Mouse (Mus musculus) heart, adult 2 months (tissue): Measurements from ENCODE around the gene Ptpro. TPM values are rescaled to one million over a fixed set of nuclear protein-coding genes. Genes with fewer than 3 reads are reported as not detected.
A peak's percentile ranks its signal among the peaks of the same experiment; 100 is the strongest.
"Not testable (repeated sequence)": the region's sequence is repeated elsewhere in the genome, so short reads cannot be mapped to it uniquely, and the experiment has no call there.

Source experiments
- DNase-seq, 2 experiments: peaks; one replicate each; pipeline ENCODE4 v3.0.0; 2021
- H3K27ac ChIP-seq: fragments of 200-600 bp; 2 replicates; pipeline ENCODE4 v1.8.1; 2022
- H3K27me3 ChIP-seq: fragments of 200-500 bp; 2 replicates; pipeline ENCODE4 v1.6.1; 2012; ENCODE audit warnings: mild to moderate bottlenecking, low read length, inconsistent platforms, mixed read lengths; ENCODE audit not compliant: control insufficient read depth, insufficient read depth
- H3K36me3 ChIP-seq: fragments of 200-500 bp; 2 replicates; pipeline ENCODE4 v1.6.1; 2012; ENCODE audit warnings: low read length, inconsistent platforms; ENCODE audit not compliant: control insufficient read depth, insufficient read depth
- H3K4me1 ChIP-seq: fragments of 200-500 bp; 2 replicates; pipeline ENCODE4 v1.6.1; 2011; ENCODE audit warnings: low read length; ENCODE audit not compliant: control insufficient read depth, insufficient read depth
- H3K4me3 ChIP-seq: fragments of 200-600 bp; 2 replicates; pipeline ENCODE4 v1.8.1; 2022
- H3K79me2 ChIP-seq: fragments of 200-500 bp; replicated peaks from 2 replicates; pipeline ENCODE4 v1.6.1; 2012; ENCODE audit warnings: mild to moderate bottlenecking, inconsistent platforms, low read length, moderate library complexity, mixed read lengths; ENCODE audit not compliant: control insufficient read depth, insufficient read depth
- H3K9ac ChIP-seq: fragments of 200-500 bp; 2 replicates; pipeline ENCODE4 v1.6.1; 2012; ENCODE audit warnings: low read depth, mild to moderate bottlenecking, control low read depth, inconsistent platforms, low read length, mixed read lengths
- CTCF ChIP-seq: fragments of 200-600 bp; IDR thresholded peaks from 2 replicates; pipeline ENCODE4 v1.8.1; 2022; ENCODE audit warnings: antibody characterized with exemption, mild to moderate bottlenecking, moderate library complexity
- EP300 ChIP-seq: fragments of 200-500 bp; IDR thresholded peaks from 2 replicates; pipeline ENCODE4 v1.6.1; 2011; ENCODE audit warnings: low read depth, low read length, control low read depth; ENCODE audit not compliant: insufficient read depth
- POLR2A ChIP-seq: fragments of 200-500 bp; IDR thresholded peaks from 2 replicates; pipeline ENCODE4 v1.6.1; 2011; ENCODE audit warnings: mild to moderate bottlenecking, low read depth, low read length, control low read depth; ENCODE audit not compliant: insufficient read depth
- WGBS: fragments of 180-500 bp; shearing (Covaris S2); methylation state at CpG from one replicate; pipeline ENCODE4 v1.1.7; 2018; 5-methylcytosine and 5-hydroxymethylcytosine counted together
- intact Hi-C: fragments of 180-260 bp; cut with DNase I; formaldehyde crosslinking; loops from one replicate; pipeline ENCODE4 v1.15.1; 2025
- polyA plus RNA-seq: library from polyadenylated mRNA; depleted of rRNA; stranded (reverse); fragments of >200 nt; gene quantifications from 2 replicates; pipeline ENCODE4 v1.2.3, GENCODE M21; 2012
- total RNA-seq, 2 experiments: library from RNA; stranded (reverse); gene quantifications; 2 replicates each; pipeline ENCODE4 v1.2.3; 2021

Gene Ptpro
- total and polyA plus RNA-seq, 3 experiments, result 2.0 to 5.1 (median 2.0) TPM

DNA sequence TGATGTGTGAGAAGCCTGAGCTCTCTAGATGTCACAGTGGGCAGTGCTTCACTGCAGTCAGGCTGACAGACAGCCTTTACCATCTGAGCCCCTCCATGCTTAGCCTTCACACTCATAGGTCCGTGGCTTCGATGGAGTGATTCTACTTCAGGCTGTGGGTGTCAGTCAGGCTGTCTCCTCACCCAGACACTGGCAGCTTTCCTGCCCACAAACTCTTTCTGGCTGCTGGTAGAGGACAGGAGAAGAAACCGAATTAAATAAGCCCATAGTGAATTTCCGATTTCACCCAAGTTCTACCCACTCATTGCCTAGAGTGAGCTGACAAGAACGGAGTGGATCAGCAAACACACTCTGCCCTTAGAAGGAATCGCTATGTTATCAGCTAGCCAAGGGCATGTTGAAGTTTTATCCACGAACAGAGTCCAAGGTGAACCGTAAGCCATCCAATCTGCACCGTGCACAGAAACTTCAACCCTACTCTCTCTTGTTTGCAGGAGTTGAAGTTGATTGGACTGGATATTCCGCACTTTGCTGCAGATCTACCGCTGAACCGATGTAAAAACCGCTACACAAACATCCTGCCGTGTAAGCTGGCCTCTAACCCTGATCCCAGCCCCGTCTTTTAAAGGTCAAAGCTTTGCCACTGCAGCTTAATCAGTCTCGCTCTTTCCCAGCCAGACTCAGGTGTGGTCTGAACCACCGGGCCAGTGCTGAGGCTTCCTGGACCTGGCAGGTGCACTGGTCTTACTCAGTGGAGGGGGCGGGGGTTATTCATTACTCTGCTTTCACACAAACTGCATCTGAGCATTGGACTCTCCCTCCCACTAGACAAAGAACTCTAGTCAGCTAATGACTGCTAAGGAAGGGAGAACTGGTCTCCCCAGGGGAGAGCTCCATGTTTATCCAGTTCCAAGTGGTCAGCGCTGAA, 188.7 kb downstream of the Ptpro start:
- TF ChIP-seq POLR2A, result no peak
- TF ChIP-seq CTCF, result no peak
- TF ChIP-seq EP300, result no peak

DNA sequence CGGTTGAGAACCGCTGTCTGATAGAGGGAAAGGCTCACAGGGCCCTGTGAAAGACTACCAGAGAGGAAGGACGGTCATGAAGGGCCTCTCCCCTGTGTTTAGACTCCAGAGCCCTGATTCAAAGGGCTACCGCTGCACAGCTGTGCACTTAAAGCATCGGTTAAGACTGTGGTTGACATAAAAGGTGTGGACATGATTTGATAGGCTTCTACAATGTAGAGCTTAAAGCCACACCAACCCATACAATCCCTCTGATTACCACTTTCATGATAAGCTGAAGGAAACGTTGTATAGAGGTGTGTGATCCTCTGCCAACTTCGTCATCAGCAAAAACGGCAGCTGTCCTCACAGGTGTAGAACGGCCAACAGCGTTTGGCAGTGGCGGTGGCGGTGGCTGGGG, 191.0 kb downstream of the Ptpro start:
- WGBS, result 84% methylated on average over 12 of the region's 12 CpGs
- H3K79me2 ChIP-seq, result no peaks in the 10 kb centered on the region
- no peak for DNase-seq
- TF ChIP-seq CTCF (no peak), EP300 (no peak), POLR2A (no peak)
- no peaks in the 10 kb centered on the region for H3K4me1 ChIP-seq
- no peak overlapping the region for H3K4me3 ChIP-seq
- no peaks in the 10 kb centered on the region for H3K36me3 ChIP-seq
- H3K27me3 ChIP-seq, result no peaks in the 10 kb centered on the region
- no peak overlapping the region for H3K9ac ChIP-seq
- intact Hi-C loops, result no loop called here
- H3K27ac ChIP-seq, result no peak overlapping the region

More for the DNA sequence above, 188.7 kb downstream of the Ptpro start:
- H3K27me3 ChIP-seq, result no peaks in the 10 kb centered on the region
- H3K79me2 ChIP-seq, result no peaks in the 10 kb centered on the region
- no peaks in the 10 kb centered on the region for H3K36me3 ChIP-seq
- DNase-seq, result no peak
- 58% methylated on average over 19 of the region's 19 CpGs for WGBS
- H3K27ac ChIP-seq, result no peak overlapping the region
- H3K9ac ChIP-seq, result no peak overlapping the region
- no peak overlapping the region for H3K4me3 ChIP-seq
- H3K4me1 ChIP-seq, result no peaks in the 10 kb centered on the region
- intact Hi-C loops, result no loop called here

DNA sequence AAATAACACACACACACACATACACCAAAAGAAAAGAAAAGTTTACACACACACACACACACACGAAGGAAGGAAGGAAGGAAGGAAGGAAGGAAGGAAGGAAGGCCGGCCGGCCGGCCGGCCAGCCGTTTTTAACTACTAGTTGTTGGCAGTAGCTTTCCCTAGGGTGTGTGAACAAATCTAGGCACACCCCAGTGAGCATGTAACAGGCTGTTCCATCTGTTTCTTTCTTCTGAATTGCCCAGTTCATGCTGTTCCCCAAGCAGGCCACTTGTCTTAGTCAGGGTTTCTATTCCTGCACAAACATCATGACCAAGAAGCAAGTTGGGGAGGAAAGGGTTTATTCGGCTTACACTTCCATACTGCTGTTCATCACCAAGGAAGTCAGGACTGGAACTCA, 194.0 kb downstream of the Ptpro start:
- DNase-seq, H3K27me3 ChIP-seq, intact Hi-C loops, H3K79me2 ChIP-seq, H3K36me3 ChIP-seq, H3K9ac ChIP-seq, H3K4me1 ChIP-seq, H3K27ac ChIP-seq, H3K4me3 ChIP-seq: not testable (repeated sequence)
- WGBS, result 59% methylated on average over 7 of the region's 7 CpGs

DNA sequence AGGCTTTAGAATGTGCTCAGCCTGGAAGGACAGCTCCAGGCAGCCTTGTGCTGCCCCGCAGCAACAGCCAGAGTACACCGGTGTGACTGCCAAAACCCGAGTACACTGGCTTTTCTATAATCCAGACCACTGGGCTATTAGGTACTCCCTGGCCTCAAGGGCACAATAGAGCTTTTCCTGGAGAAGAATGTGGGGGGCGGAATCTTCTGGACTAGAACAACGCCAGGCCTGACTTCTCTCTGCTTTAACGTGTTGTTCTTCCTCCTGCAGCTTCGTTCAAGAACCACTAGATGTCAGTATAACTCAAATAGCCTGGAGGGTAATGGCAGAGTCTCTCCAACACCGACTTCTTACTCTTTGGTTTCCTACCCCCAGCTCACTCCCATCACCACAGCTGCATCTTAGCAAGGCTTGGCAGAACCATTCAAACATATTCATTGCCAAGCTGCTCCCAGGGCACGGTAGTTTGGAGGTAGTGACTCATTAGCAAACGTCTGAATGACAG, 203.5 kb downstream of the Ptpro start:
- Histone ChIP-seq H3K4me1 (peaks cover 7% of the 10 kb centered on the region), H3K9ac (peak overlapping the region; percentile 62), H3K4me3 (peak overlapping the region; percentile 20; the same call in 1 of the 2 replicates), H3K27ac (peak overlapping the region; percentile 43), H3K36me3 (no peaks in the 10 kb centered on the region), H3K79me2 (no peaks in the 10 kb centered on the region), H3K27me3 (no peaks in the 10 kb centered on the region)
- TF ChIP-seq POLR2A (no peak), CTCF (peak; percentile 97), EP300 (peak; percentile 65; the same call in 1 of the 2 replicates)
- WGBS, result 7% methylated on average over 10 of the region's 10 CpGs
- DNase-seq, result peak; percentile 62 to 64
- intact Hi-C loops, result loop anchor here (1.0 to 5.0 kb wide), 4 partner anchors 102 to 269 kb away; no protein-coding TSS in a partner anchor

DNA sequence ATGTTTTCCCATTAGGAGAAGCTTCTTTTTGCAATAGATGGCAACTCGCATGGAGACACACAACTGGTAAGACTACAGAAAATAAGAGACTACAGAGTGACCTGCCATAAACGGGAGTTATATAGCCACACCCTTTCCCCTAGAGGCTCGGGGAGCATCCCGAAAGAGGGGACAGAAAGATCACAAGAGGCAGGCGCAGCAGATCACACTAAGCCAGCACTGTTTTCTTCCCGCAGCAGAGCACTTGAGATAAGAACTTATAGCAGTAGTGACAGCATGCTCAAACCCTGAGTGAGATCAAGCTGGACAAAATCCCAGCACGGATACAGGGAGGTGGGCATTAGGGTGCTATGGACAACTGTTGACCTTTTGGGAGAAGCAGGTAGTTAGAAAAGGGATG, 203.9 kb downstream of the Ptpro start:
- H3K27ac ChIP-seq, result peak overlapping the region; percentile 43
- H3K36me3 ChIP-seq, result no peaks in the 10 kb centered on the region
- no peak for DNase-seq
- intact Hi-C loops, result loop anchor here (2.0 to 5.0 kb wide), 2 partner anchors 101 to 207 kb away; no protein-coding TSS in a partner anchor
- peaks cover 7% of the 10 kb centered on the region for H3K4me1 ChIP-seq
- no peaks in the 10 kb centered on the region for H3K79me2 ChIP-seq
- peak overlapping the region; percentile 20; the same call in 1 of the 2 replicates for H3K4me3 ChIP-seq
- peak overlapping the region; percentile 62 for H3K9ac ChIP-seq
- TF ChIP-seq EP300 (no peak), CTCF (no peak), POLR2A (no peak)
- no peaks in the 10 kb centered on the region for H3K27me3 ChIP-seq
- 20% methylated on average over 7 of the region's 7 CpGs for WGBS

DNA sequence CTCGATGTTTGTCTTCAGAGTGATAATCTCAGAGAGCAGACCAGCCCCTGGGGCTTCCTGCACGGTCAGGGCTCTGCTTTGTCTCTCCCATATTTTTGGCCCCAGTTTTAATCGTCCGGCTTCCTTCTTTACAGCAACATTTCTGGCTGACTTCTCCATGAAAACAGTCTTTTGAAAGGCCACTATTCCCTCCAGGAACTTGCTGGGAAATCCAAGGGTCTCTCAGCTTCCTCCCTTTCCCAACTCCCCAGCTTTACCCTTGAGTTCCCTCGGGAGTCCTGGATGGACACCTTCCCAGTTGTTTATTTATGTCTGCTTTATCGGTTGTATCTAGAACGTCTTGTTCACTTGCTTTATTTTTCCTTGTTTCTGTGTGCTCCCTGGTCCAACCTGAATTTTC, 205.1 kb downstream of the Ptpro start:
- Histone ChIP-seq H3K36me3 (no peaks in the 10 kb centered on the region), H3K4me3 (no peak overlapping the region), H3K27ac (peak overlapping the region; percentile 47), H3K4me1 (peaks cover 7% of the 10 kb centered on the region), H3K27me3 (no peaks in the 10 kb centered on the region), H3K9ac (no peak overlapping the region), H3K79me2 (no peaks in the 10 kb centered on the region)
- 15% methylated on average over 7 of the region's 7 CpGs for WGBS
- intact Hi-C loops, result loop anchor here (2.0 to 5.0 kb wide), 2 partner anchors 100 to 206 kb away; no protein-coding TSS in a partner anchor
- TF ChIP-seq CTCF (no peak), EP300 (no peak), POLR2A (0 out of 2 replicates have a peak, but pooled peaks have one; percentile 14)
- peak in 1 of 2 experiments; percentile 30 for DNase-seq
